Mouse (Mus musculus) heart, postnatal 14 days (tissue): ENCODE measurements around the gene Tph2. TPM values are rescaled to one million over a fixed set of nuclear protein-coding genes. Genes with fewer than 3 reads are reported as not detected.
"Not testable (repeated sequence)": the region's sequence is repeated elsewhere in the genome, so short reads cannot be mapped to it uniquely, and the experiment has no call there.

Experiments used
- DNase-seq, 2 experiments: peaks; one replicate each; pipeline ENCODE4 v3.0.0; 2021 to 2022
- intact Hi-C: fragments of 180-260 bp; cut with DNase I; formaldehyde crosslinking; loops from one replicate; pipeline ENCODE4 v1.15.1; 2025
- long read RNA-seq, 2 experiments: library from polyadenylated mRNA; stranded (forward); transcript quantifications; one replicate each; pipeline ENCODE4 v2.0.0; 2021
- total RNA-seq, 2 experiments: library from RNA; stranded (reverse); gene quantifications; 2 replicates each; pipeline ENCODE4 v1.2.3; 2021

The Tph2 gene
- not detected for total RNA-seq
- long read RNA-seq, experiment 1: 0 reads
- long read RNA-seq, experiment 2: 0 reads

DNA sequence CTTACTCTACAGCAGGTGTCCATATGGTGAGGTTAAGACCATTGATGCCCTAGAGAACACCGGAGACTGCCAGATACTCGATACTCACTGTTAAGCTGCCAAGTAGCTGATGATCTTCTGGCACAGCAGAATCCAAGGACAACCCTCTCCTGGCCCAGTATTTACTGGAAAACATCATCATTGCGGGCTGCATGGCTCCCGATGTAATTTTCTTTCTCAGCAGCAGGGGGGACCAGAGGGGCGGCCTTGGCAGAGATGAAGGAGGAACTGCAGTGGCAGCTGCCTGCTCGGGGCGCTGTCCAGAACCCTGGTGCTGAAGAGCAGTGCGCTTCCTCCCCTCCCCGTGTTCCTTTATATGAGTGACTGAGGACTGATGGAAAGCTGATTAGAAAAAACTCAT lies at the start of gene Tph2:
Gene Tph2, minus strand, starts transcription at position 326 of the 400 bp plus-strand sequence.
- intact Hi-C loops: no loop called here
- peak; percentile 77 to 85 for DNase-seq

DNA sequence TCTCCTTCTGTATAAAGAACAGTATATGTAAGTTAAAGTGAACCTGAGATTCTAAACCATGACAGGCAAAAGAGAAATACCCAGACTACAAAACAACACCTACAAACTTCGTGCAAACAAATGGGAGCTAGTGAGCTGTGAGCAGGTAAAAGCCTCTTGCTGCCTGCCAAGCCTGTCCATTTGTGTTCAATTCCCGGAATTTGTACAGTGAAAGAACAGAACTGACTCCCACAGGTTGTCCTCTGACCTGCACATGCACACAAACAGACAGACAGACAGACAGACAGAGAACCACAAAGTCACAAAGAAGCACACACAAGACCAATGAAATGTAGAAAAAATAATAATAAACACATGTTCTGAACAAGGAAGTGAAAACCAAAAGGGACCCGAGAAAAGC lies 49.0 kb upstream of the Tph2 start:
- DNase-seq: no peak
- intact Hi-C loops: no loop called here

- intact Hi-C loops: no loop called here
- no peak for DNase-seq
These were observed 47.7 kb upstream of the Tph2 start for GRCm38 (mm10) chr10:115232513-115232912.

GRCm38 (mm10) chr10:115229023-115229422 lies 44.2 kb upstream of the Tph2 start:
- no peak for DNase-seq
- intact Hi-C loops: no loop called here

DNA sequence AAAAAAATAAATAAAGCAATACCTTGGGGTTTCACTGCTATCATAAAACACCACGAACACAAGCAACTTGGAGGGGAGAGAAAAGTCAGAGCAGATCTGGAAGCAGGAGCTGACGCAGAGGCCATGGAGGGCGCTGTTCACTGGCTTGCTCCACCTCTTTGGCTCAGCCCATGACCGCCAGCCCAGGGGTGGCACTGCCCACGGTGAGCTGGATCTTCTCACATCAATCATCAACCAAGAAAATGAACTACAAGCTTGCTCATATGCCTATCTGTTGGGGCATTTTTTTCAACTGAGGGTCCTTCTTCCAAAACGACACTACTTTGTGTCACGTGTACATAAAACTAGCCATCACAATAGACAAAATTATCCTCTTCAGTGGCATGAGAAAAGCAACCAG lies 41.8 kb upstream of the Tph2 start:
- no peak for DNase-seq
- intact Hi-C loops: no loop called here

DNA sequence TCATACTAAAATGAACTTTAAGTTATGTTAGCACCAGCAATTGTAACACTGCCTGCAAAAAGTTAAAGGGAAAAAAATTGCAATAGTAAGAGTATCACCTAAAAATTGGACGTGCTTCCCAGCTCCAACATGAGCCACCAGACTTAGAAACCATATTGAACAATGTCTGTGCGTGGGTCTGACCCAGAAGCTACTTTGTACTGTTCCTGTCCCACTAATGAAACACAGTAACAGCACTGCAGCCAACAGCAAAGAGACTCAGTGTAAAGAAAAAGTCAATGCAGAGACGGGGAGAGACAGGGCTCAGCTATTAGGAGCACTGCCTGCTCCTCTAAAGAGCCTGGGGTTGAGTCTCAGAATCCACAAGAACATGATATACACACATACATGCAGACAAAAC lies 39.0 kb upstream of the Tph2 start:
- DNase-seq: no peak
- intact Hi-C loops: no loop called here

DNA sequence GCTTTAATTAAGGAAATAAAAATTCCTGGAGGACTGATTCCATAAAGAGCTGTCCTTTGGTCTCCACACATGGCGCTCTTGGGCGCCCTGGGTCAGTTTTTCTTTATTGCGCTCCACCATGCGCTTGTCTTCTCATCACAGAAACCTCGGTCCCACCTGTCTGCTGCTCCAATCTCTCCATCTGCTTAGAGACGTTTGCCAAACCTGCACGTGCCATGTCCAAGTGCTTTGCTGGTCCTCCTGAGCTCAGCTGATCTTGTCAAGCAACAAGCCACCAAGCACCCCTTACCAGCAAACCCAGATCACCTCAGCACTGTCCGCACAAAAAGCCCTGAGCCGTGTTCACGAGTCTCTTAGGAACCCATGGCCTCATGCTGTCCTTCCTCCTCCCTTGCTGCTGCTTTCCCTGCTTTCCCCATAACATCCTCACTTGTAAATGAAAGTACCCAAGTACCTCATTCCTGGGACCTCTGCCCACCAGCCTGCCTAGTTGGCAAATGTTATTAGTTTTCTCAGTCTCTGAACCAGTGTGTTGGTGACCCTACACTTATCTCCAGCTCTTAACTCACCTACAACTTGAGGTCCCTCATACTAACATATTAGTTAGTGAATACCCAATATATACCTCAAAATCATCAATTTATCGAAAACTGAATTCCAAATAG lies 28.2 kb upstream of the Tph2 start:
- intact Hi-C loops: no loop called here
- no peak for DNase-seq

GRCm38 (mm10) chr10:115205825-115206224 lies 21.0 kb upstream of the Tph2 start:
- no peak for DNase-seq
- intact Hi-C loops: no loop called here

DNA sequence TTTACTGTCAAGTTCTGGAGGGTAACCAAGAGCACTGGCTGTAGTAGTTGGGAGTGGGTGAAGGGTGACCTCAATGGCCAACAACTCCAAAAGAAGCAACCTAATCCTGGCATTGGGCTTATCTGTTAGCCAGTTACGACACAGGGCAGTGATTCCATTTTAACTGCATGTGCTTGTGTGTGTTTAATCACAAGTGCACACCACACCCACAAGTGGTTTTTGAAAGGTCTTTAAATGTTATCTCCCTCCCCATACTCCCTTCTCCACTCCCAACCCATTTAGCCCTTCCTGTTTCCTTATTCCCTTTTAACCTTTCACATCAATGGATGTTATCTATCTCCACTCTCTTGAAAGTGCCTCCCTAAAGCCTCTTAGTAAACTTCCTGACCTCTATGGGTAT lies 20.5 kb upstream of the Tph2 start:
- no peak for DNase-seq
- intact Hi-C loops: no loop called here

- intact Hi-C loops: no loop called here
- DNase-seq: no peak
These were observed 6.4 kb upstream of the Tph2 start for GRCm38 (mm10) chr10:115191214-115191613.

- no peak for DNase-seq
- intact Hi-C loops: no loop called here
These were observed 2.6 kb upstream of the Tph2 start for GRCm38 (mm10) chr10:115187390-115187789.

DNA sequence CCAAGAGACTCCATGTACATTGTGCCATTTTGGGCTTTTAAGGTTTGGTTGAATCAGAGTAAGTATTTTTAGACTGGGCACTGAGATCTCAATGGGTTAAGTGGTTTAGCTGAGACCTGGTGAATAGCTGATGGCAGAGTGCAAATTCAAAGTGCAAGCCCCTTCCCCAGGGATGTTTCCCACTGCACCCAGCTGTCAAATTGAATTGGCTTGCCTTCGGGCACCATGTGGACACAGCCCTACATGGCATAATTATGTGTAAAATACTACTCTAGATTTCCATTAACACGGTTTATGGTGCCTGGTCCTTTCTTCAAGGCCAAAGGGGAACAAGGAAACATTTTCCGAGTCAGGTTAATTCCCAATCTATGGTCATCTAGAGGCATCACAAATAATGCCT lies 3.8 kb downstream of the Tph2 start:
- DNase-seq: no peak
- intact Hi-C loops: no loop called here

- intact Hi-C loops: not testable (repeated sequence)
These were observed 6.8 kb downstream of the Tph2 start for GRCm38 (mm10) chr10:115178019-115178418.

DNA sequence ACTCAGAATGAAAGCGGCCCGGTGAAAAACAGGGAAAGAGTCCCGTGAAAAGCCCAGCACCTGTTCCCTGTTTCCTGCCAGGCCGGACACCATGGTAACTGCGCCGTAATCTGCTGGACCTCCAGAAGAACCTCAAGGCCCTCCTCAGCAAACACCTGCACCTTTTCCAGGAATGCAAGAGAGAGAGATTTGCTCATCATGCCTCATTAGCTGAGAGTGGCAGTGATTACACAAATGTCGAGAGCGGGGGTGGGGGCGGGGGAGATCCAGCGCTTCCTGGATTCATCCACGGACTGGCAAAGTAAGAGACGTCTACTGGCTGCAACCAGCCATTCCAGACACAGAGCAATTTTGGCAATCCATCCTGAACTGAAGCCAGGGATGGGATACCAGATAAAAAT lies 9.2 kb downstream of the Tph2 start:
- intact Hi-C loops: no loop called here
- DNase-seq: no peak

More at GRCm38 (mm10) chr10:115178019-115178418, 6.8 kb downstream of the Tph2 start:
- DNase-seq: not testable (repeated sequence)

- DNase-seq: no peak
- intact Hi-C loops: no loop called here
These were observed 11.5 kb downstream of the Tph2 start for GRCm38 (mm10) chr10:115173336-115173735.

DNA sequence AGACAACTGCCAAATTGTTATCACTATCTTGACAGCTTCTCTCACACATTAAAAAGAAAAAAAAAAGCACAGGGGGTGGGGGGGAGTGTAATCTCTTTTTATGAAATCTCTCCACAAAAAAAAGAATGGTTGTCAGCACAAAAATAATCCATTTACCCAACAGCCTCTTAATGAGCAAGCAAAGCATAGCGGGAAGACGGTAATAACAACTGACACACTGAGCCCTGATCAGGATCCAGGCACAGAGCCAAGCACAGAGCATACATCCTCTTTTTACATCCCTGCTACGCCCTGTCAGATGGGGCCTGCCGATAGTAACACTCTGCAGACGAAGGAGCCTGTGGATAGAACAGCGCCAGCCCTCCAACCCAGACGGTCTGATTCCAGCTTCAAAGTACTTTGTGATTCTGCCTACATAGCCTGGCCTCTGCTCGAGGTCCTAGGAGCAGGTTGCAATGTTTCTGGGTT lies 13.4 kb downstream of the Tph2 start:
- intact Hi-C loops: no loop called here
- peak; percentile 3 to 4 for DNase-seq

GRCm38 (mm10) chr10:115170496-115171350 lies 14.1 kb downstream of the Tph2 start:
- intact Hi-C loops: no loop called here
- no peak for DNase-seq

DNA sequence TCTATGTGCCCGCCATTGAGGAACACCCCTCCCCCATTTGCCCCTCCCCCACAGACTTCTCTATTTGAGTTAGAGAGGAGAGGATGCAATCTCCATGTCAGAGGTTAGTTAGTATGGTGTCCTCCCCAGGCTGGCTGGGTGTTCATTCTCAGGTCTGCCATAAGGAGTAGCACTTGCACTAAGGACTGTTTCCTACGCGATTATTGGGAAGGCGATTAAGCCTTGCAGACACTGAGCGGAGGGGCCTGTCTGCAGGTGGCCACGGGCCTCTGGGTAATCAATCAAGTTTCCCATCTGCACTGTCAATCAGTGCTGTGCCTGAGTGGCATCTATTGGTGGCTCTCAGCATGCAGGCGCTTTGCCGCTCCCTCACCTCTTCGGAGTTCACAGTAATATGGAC lies 15.4 kb downstream of the Tph2 start:
- intact Hi-C loops: no loop called here
- no peak for DNase-seq

DNA sequence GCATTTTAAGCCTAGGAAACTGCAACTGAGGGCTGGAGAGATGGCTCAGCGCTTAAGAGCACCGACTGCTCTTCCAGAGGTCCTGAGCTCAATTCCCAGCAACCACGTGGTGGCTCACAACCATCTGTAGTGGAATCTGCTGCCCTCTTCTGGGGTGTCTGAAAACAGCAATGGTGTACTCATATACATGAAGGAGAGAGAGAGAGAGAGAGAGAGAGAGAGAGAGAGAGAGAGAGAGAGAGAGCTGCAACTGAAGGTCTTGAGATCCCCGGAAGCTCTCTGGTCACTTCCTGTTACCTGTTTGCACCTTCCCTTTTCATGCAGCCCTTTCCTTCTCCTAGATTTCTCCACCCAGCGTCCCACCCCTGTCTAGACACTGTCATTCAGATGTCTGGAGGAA lies 24.5 kb downstream of the Tph2 start:
- intact Hi-C loops: no loop called here
- no peak for DNase-seq

DNA sequence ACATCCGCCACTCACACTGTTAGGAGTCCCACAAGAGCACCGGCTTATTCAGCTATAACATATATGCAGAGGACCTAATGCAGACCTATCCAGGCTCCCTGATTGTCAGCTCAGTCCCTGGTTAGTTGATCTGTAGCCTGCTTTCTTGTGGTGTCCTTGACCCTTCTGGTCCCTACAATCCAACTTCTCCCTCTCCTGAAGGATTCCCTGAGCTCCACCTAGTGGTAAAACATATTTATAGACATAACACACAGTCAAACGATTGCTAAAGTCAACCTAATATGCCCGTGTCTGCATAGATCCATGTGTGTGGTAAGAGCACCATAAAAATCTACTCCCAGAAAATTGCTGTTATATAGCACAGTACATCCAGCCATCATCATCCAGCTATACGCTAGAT lies 37.5 kb downstream of the Tph2 start:
- intact Hi-C loops: no loop called here
- DNase-seq: no peak

DNA sequence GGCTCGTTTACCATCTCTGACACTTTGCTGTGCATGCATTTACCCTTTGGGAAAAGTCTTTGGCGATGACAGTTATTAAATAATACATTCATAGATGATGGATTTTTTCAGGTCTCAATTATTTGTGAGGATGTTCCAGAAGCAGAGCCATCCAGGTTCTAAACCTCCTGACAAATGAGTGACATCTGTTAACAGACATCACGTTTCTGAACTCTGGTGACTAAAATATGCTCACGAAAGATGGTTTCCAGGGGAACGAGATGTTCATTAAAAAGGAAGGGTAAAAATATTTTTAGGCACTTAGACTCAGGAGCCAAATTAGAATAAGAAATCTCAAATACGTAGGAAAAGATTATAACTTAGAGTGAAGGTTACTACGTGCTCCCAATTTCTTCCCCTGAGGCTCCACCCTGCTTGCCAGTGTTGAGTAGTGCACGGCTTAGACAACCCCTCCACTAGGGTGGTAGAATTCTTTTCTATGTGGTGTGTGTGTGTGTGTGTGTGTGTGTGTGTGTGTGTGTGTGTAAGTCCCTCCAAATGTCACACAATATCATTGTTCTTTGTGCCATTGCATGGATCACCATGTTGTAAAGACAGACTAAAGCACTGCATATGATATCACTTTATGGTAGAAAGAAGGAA lies 38.4 kb downstream of the Tph2 start:
- DNase-seq: no peak
- intact Hi-C loops: no loop called here
